Mouse (Mus musculus) bone marrow, adult 2 months (tissue): Measurements from ENCODE around the gene Trp53tg5.

ENCODE experiments used
- CTCF ChIP-seq: fragments of 200-500 bp; IDR thresholded peaks from 2 replicates; pipeline ENCODE4 v1.5.1; 2011; ENCODE audit warnings: low read length, control low read depth; ENCODE audit not compliant: control insufficient read depth, insufficient read depth
- POLR2A ChIP-seq: fragments of 200-500 bp; IDR thresholded peaks from 2 replicates; pipeline ENCODE4 v1.6.1; 2011; ENCODE audit warnings: low read depth, mild to moderate bottlenecking, control low read depth, low read length, borderline replicate concordance; ENCODE audit not compliant: control insufficient read depth

DNA sequence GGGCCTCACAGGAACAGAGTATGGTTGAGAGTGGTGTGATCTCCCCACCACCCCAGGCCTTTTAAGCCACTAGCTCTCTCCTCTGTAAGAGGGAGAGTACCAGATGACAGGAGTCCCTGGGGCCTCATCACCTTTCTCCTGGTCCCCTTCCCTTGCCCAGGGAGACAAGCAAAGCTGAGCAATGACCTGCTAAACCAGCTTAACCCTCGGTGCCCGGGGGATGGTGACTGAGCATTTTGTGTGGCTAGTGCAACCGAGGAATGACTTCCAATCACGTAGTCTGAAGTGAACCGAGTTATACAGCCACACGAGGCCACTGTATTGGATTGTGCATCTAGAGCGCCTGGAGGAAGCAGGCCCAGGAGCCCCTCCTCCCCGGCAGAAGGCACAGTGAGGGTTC is 49.1 kb downstream of the Trp53tg5 start:
- no peak for TF ChIP-seq CTCF
- TF ChIP-seq POLR2A = no peak
